Mouse (Mus musculus) kidney, embryonic 14.5 days (tissue): Measurements from ENCODE around the gene Ssx2ip. TPM values are rescaled to one million over a fixed set of nuclear protein-coding genes. Genes with fewer than 3 reads are reported as not detected.

Experiments used
- ATAC-seq: fragments of 200-750 bp; cut with Nextera tagmentation; 2 replicates; pipeline ENCODE4 v1.8.0; 2017; ENCODE audit warnings: moderate number of reproducible peaks, mild to moderate bottlenecking, moderate TSS enrichment, moderate library complexity; ENCODE audit not compliant: low FRiP score, low TSS enrichment
- H3K27ac ChIP-seq: fragments of 300-500 bp; sonication (generic); 2 replicates; pipeline ENCODE4 v1.5.1; 2014; ENCODE audit warnings: low read depth, mild to moderate bottlenecking, low read length, moderate library complexity, mixed read lengths
- H3K27me3 ChIP-seq: fragments of 300-500 bp; sonication (generic); 2 replicates; pipeline ENCODE4 v1.6.1; 2014; ENCODE audit warnings: mild to moderate bottlenecking, low read length; ENCODE audit not compliant: control insufficient read depth, insufficient read depth
- H3K36me3 ChIP-seq: fragments of 300-500 bp; sonication (generic); 2 replicates; pipeline ENCODE4 v1.6.1; 2014; ENCODE audit warnings: low read length, mixed read lengths; ENCODE audit not compliant: control insufficient read depth, insufficient read depth
- H3K4me1 ChIP-seq: fragments of 300-500 bp; sonication (generic); 2 replicates; pipeline ENCODE4 v1.6.1; 2014; ENCODE audit warnings: low read length, mixed read lengths; ENCODE audit not compliant: control insufficient read depth, insufficient read depth
- H3K4me2 ChIP-seq: fragments of 300-500 bp; sonication (generic); replicated peaks from 2 replicates; pipeline ENCODE4 v1.6.1; 2014; ENCODE audit warnings: low read depth, mild to moderate bottlenecking, low read length
- H3K4me3 ChIP-seq: fragments of 300-500 bp; sonication (generic); 2 replicates; pipeline ENCODE4 v1.5.1; 2014; ENCODE audit warnings: mild to moderate bottlenecking, low read length
- H3K9ac ChIP-seq: fragments of 300-500 bp; sonication (generic); 2 replicates; pipeline ENCODE4 v1.6.1; 2014; ENCODE audit warnings: low read depth, mild to moderate bottlenecking, low read length, moderate library complexity
- H3K9me3 ChIP-seq: fragments of 300-500 bp; sonication (generic); 2 replicates; pipeline ENCODE4 v1.6.1; 2016; ENCODE audit warnings: low read length; ENCODE audit not compliant: control insufficient read depth
- WGBS: fragments of 180-500 bp; shearing (Covaris S2); extraction: QIAGEN DNeasy Blood & Tissue Kit; methylation state at CpG from one replicate; pipeline ENCODE4 v1.1.7; 2014; 5-methylcytosine and 5-hydroxymethylcytosine counted together
- polyA plus RNA-seq: library from polyadenylated mRNA; unstranded; fragments of >200 nt; fragmentation: Nextera tagmentation; extraction: Ambion mirVana; gene quantifications from 2 replicates; pipeline ENCODE4 v1.2.1, GENCODE M21; 2014

The Ssx2ip gene
- polyA plus RNA-seq, 1 experiment from 2014 or later, result 25.8 TPM

- Histone ChIP-seq H3K4me2 (no peak overlapping the region), H3K27me3 (no peaks in the 10 kb centered on the region), H3K36me3 (no peaks in the 10 kb centered on the region), H3K4me3 (no peak overlapping the region), H3K9ac (no peak overlapping the region), H3K4me1 (0 out of 2 replicates have a peak, but pooled peaks cover 3% of the 10 kb centered on the region), H3K9me3 (no peaks in the 10 kb centered on the region), H3K27ac (no peak overlapping the region)
- ATAC-seq, result no peak
- 29% methylated on average over 7 of the region's 7 CpGs for WGBS
Measured at GRCm38 (mm10) chr3:146393641-146394100, 10.8 kb upstream of the Ssx2ip start.

- H3K9ac ChIP-seq, result no peak overlapping the region
- H3K36me3 ChIP-seq, result no peaks in the 10 kb centered on the region
- H3K4me3 ChIP-seq, result no peak overlapping the region
- H3K4me1 ChIP-seq, result 0 out of 2 replicates have a peak, but pooled peaks cover 3% of the 10 kb centered on the region
- no peaks in the 10 kb centered on the region for H3K27me3 ChIP-seq
- 86% methylated on average over 6 of the region's 6 CpGs for WGBS
- H3K27ac ChIP-seq, result no peak overlapping the region
- H3K9me3 ChIP-seq, result no peaks in the 10 kb centered on the region
- no peak for ATAC-seq
- no peak overlapping the region for H3K4me2 ChIP-seq
Measured at GRCm38 (mm10) chr3:146396256-146396655, 8.2 kb upstream of the Ssx2ip start.

GRCm38 (mm10) chr3:146396934-146397333 is 7.5 kb upstream of the Ssx2ip start:
- Histone ChIP-seq H3K9ac (no peak overlapping the region), H3K4me3 (no peak overlapping the region), H3K27me3 (no peaks in the 10 kb centered on the region), H3K4me1 (0 out of 2 replicates have a peak, but pooled peaks cover 3% of the 10 kb centered on the region), H3K4me2 (no peak overlapping the region), H3K36me3 (no peaks in the 10 kb centered on the region), H3K27ac (no peak overlapping the region), H3K9me3 (no peaks in the 10 kb centered on the region)
- WGBS, result 90% methylated on average over 1 of the region's 1 CpGs
- no peak for ATAC-seq

GRCm38 (mm10) chr3:146397847-146398246 is 6.6 kb upstream of the Ssx2ip start:
- no peaks in the 10 kb centered on the region for H3K27me3 ChIP-seq
- WGBS, result 88% methylated on average over 4 of the region's 4 CpGs
- 0 out of 2 replicates have a peak, but pooled peaks cover 3% of the 10 kb centered on the region for H3K4me1 ChIP-seq
- H3K4me2 ChIP-seq, result no peak overlapping the region
- no peak overlapping the region for H3K4me3 ChIP-seq
- ATAC-seq, result no peak
- no peak overlapping the region for H3K9ac ChIP-seq
- H3K27ac ChIP-seq, result no peak overlapping the region
- H3K36me3 ChIP-seq, result no peaks in the 10 kb centered on the region
- H3K9me3 ChIP-seq, result peaks cover 3% of the 10 kb centered on the region; the same call in 1 of the 2 replicates

GRCm38 (mm10) chr3:146399203-146399602 is 5.2 kb upstream of the Ssx2ip start:
- Histone ChIP-seq H3K27ac (no peak overlapping the region), H3K4me3 (no peak overlapping the region), H3K4me1 (no peaks in the 10 kb centered on the region), H3K9me3 (peaks cover 3% of the 10 kb centered on the region; the same call in 1 of the 2 replicates), H3K9ac (no peak overlapping the region), H3K36me3 (no peaks in the 10 kb centered on the region), H3K4me2 (no peak overlapping the region), H3K27me3 (no peaks in the 10 kb centered on the region)
- no peak for ATAC-seq
- 92% methylated on average over 5 of the region's 5 CpGs for WGBS

GRCm38 (mm10) chr3:146403770-146404169 is 672 bp upstream of the Ssx2ip start:
- Histone ChIP-seq H3K9me3 (peaks cover 3% of the 10 kb centered on the region; the same call in 1 of the 2 replicates), H3K4me2 (peak overlapping the region; percentile 78), H3K36me3 (no peaks in the 10 kb centered on the region), H3K27me3 (no peaks in the 10 kb centered on the region), H3K27ac (0 out of 2 replicates have a peak overlapping the region, but pooled peaks have one; percentile 9), H3K4me3 (peak overlapping the region; percentile 68), H3K4me1 (peaks cover 19% of the 10 kb centered on the region; the same call in 1 of the 2 replicates), H3K9ac (peak overlapping the region; percentile 70; the same call in 1 of the 2 replicates)
- ATAC-seq, result no peak
- 41% methylated on average over 3 of the region's 3 CpGs for WGBS

- WGBS, result 19% methylated on average over 18 of the region's 18 CpGs
- no peaks in the 10 kb centered on the region for H3K27me3 ChIP-seq
- H3K9me3 ChIP-seq, result peaks cover 3% of the 10 kb centered on the region; the same call in 1 of the 2 replicates
- H3K4me1 ChIP-seq, result peaks cover 19% of the 10 kb centered on the region; the same call in 1 of the 2 replicates
- H3K36me3 ChIP-seq, result no peaks in the 10 kb centered on the region
- peak overlapping the region; percentile 70 for H3K9ac ChIP-seq
- H3K27ac ChIP-seq, result peak overlapping the region; percentile 31; the same call in 1 of the 2 replicates
- H3K4me3 ChIP-seq, result peak overlapping the region; percentile 68
- no peak for ATAC-seq
- H3K4me2 ChIP-seq, result peak overlapping the region; percentile 78
Measured at GRCm38 (mm10) chr3:146405213-146406006, 968 bp downstream of the Ssx2ip start.

GRCm38 (mm10) chr3:146406007-146406341 is 1.5 kb downstream of the Ssx2ip start:
- Histone ChIP-seq H3K4me3 (peak overlapping the region; percentile 68), H3K9me3 (peaks cover 3% of the 10 kb centered on the region; the same call in 1 of the 2 replicates), H3K36me3 (no peaks in the 10 kb centered on the region), H3K4me1 (peaks cover 19% of the 10 kb centered on the region; the same call in 1 of the 2 replicates), H3K27ac (peak overlapping the region; percentile 31; the same call in 1 of the 2 replicates), H3K9ac (peak overlapping the region; percentile 8; the same call in 1 of the 2 replicates), H3K4me2 (peak overlapping the region; percentile 78), H3K27me3 (no peaks in the 10 kb centered on the region)
- WGBS, result 43% methylated on average over 5 of the region's 5 CpGs
- no peak; the same call in 1 of the 2 replicates for ATAC-seq
